Mouse (Mus musculus) stomach, embryonic 16.5 days (tissue): Measurements from ENCODE around the gene Zfp759. TPM values are rescaled to one million over a fixed set of nuclear protein-coding genes. Genes with fewer than 3 reads are reported as not detected.
"Not testable (repeated sequence)": the region's sequence is repeated elsewhere in the genome, so short reads cannot be mapped to it uniquely, and the experiment has no call there.

Experiments
- ATAC-seq: fragments of 200-750 bp; cut with Nextera tagmentation; 2 replicates; pipeline ENCODE4 v1.8.0; 2017; ENCODE audit warnings: moderate number of reproducible peaks, moderate TSS enrichment; ENCODE audit not compliant: insufficient read depth, low FRiP score
- H3K27ac ChIP-seq: fragments of 300-500 bp; sonication (generic); 2 replicates; pipeline ENCODE4 v1.5.1; 2014; ENCODE audit warnings: low read length
- H3K27me3 ChIP-seq: fragments of 300-500 bp; sonication (generic); 2 replicates; pipeline ENCODE4 v1.6.1; 2014; ENCODE audit warnings: low read length, control low read depth, mixed read lengths; ENCODE audit not compliant: control insufficient read depth, insufficient read depth
- H3K36me3 ChIP-seq: fragments of 300-500 bp; sonication (generic); 2 replicates; pipeline ENCODE4 v1.6.1; 2014; ENCODE audit warnings: low read length; ENCODE audit not compliant: control insufficient read depth, insufficient read depth
- H3K4me1 ChIP-seq: fragments of 300-500 bp; sonication (generic); 2 replicates; pipeline ENCODE4 v1.6.1; 2014; ENCODE audit warnings: low read length, control low read depth, mixed read lengths; ENCODE audit not compliant: control insufficient read depth, insufficient read depth
- H3K4me2 ChIP-seq: fragments of 300-500 bp; sonication (generic); 2 replicates; pipeline ENCODE4 v1.6.1; 2014; ENCODE audit warnings: low read depth, low read length, mixed read lengths
- H3K4me3 ChIP-seq: fragments of 300-500 bp; sonication (generic); replicated peaks from 2 replicates; pipeline ENCODE4 v1.5.1; 2014; ENCODE audit warnings: mild to moderate bottlenecking, low read length
- H3K9ac ChIP-seq: fragments of 300-500 bp; sonication (generic); 2 replicates; pipeline ENCODE4 v1.6.1; 2014; ENCODE audit warnings: low read length
- H3K9me3 ChIP-seq: fragments of 300-500 bp; sonication (generic); replicated peaks from 2 replicates; pipeline ENCODE4 v1.6.1; 2016; ENCODE audit warnings: low read length, control low read depth; ENCODE audit not compliant: control insufficient read depth
- WGBS: fragments of 180-500 bp; shearing (Covaris S2); extraction: QIAGEN DNeasy Blood & Tissue Kit; methylation state at CpG from one replicate; pipeline ENCODE4 v1.1.7; 2014; 5-methylcytosine and 5-hydroxymethylcytosine counted together
- polyA plus RNA-seq: library from polyadenylated mRNA; unstranded; fragments of >200 nt; fragmentation: Nextera tagmentation; extraction: Ambion mirVana; gene quantifications from 2 replicates; pipeline ENCODE4 v1.2.1, GENCODE M21; 2015

Gene Zfp759
- polyA plus RNA-seq, 1 experiment from 2014 or later = 2.1 TPM

- H3K27ac ChIP-seq = peak overlapping the region; percentile 40
- peaks cover 8% of the 10 kb centered on the region for H3K4me1 ChIP-seq
- H3K27me3 ChIP-seq = no peaks in the 10 kb centered on the region
- ATAC-seq = peak; percentile 51; the same call in 1 of the 2 replicates
- H3K9ac ChIP-seq = peak overlapping the region; percentile 17; the same call in 1 of the 2 replicates
- peaks cover 9% of the 10 kb centered on the region for H3K36me3 ChIP-seq
- H3K9me3 ChIP-seq = no peaks in the 10 kb centered on the region
- peak overlapping the region; percentile 55 for H3K4me2 ChIP-seq
- H3K4me3 ChIP-seq = peak overlapping the region; percentile 81
- 4% methylated on average over 9 of the region's 9 CpGs for WGBS
Measured at GRCm38 (mm10) chr13:67108821-67109206, 12.6 kb upstream of the Zfp759 start.

- no peak overlapping the region for H3K9ac ChIP-seq
- ATAC-seq = no peak
- H3K36me3 ChIP-seq = no peaks in the 10 kb centered on the region
- H3K4me1 ChIP-seq = peaks cover 8% of the 10 kb centered on the region
- WGBS = 79% methylated on average over 12 of the region's 12 CpGs
- H3K27me3 ChIP-seq = no peaks in the 10 kb centered on the region
- no peaks in the 10 kb centered on the region for H3K9me3 ChIP-seq
- no peak overlapping the region for H3K4me3 ChIP-seq
- no peak overlapping the region for H3K27ac ChIP-seq
- no peak overlapping the region for H3K4me2 ChIP-seq
Measured at GRCm38 (mm10) chr13:67112096-67112495, 9.4 kb upstream of the Zfp759 start.

GRCm38 (mm10) chr13:67113287-67113686 is 8.2 kb upstream of the Zfp759 start:
- Histone ChIP-seq H3K4me2 (no peak overlapping the region), H3K27ac (no peak overlapping the region), H3K9me3 (no peaks in the 10 kb centered on the region), H3K4me1 (peaks cover 4% of the 10 kb centered on the region; the same call in 1 of the 2 replicates), H3K27me3 (no peaks in the 10 kb centered on the region), H3K9ac (no peak overlapping the region), H3K36me3 (no peaks in the 10 kb centered on the region), H3K4me3 (no peak overlapping the region)
- 89% methylated on average over 2 of the region's 2 CpGs for WGBS
- ATAC-seq = no peak

GRCm38 (mm10) chr13:67116163-67116562 is 5.3 kb upstream of the Zfp759 start, which contains the start of gene Rslcan18:
Gene Rslcan18, minus strand, starts transcription at chr13:67116263.
- H3K27ac ChIP-seq, H3K9ac ChIP-seq, H3K4me1 ChIP-seq, H3K4me2 ChIP-seq, ATAC-seq, H3K9me3 ChIP-seq, H3K36me3 ChIP-seq, H3K4me3 ChIP-seq, H3K27me3 ChIP-seq: not testable (repeated sequence)
- WGBS = 91% methylated on average over 8 of the region's 8 CpGs

GRCm38 (mm10) chr13:67124460-67124859 is 3.0 kb downstream of the Zfp759 start:
- no peaks in the 10 kb centered on the region for H3K36me3 ChIP-seq
- H3K27ac ChIP-seq = no peak overlapping the region
- H3K9me3 ChIP-seq = no peaks in the 10 kb centered on the region
- no peak overlapping the region for H3K9ac ChIP-seq
- no peak for ATAC-seq
- no peak overlapping the region for H3K4me2 ChIP-seq
- H3K27me3 ChIP-seq = no peaks in the 10 kb centered on the region
- 0 out of 2 replicates have a peak, but pooled peaks cover 3% of the 10 kb centered on the region for H3K4me1 ChIP-seq
- 76% methylated on average over 1 of the region's 1 CpGs for WGBS
- no peak overlapping the region for H3K4me3 ChIP-seq

GRCm38 (mm10) chr13:67127507-67127906 is 6.0 kb downstream of the Zfp759 start:
- not testable (repeated sequence) for H3K9ac ChIP-seq, H3K36me3 ChIP-seq, H3K27ac ChIP-seq, H3K27me3 ChIP-seq, H3K4me1 ChIP-seq, H3K4me3 ChIP-seq, H3K9me3 ChIP-seq, ATAC-seq
- peak overlapping the region; percentile 80 for H3K4me2 ChIP-seq
- 73% methylated on average over 10 of the region's 10 CpGs for WGBS

GRCm38 (mm10) chr13:67128038-67128721 is 6.7 kb downstream of the Zfp759 start:
- ATAC-seq = peak; percentile 94
- no peaks in the 10 kb centered on the region for H3K36me3 ChIP-seq
- 0 out of 2 replicates have a peak, but pooled peaks cover 3% of the 10 kb centered on the region for H3K4me1 ChIP-seq
- H3K4me2 ChIP-seq = peak overlapping the region; percentile 80
- H3K27me3 ChIP-seq = no peaks in the 10 kb centered on the region
- under 1% methylated on average over 18 of the region's 18 CpGs for WGBS
- H3K27ac ChIP-seq = peak overlapping the region; percentile 48; the same call in 1 of the 2 replicates
- peak overlapping the region; percentile 78 for H3K9ac ChIP-seq
- H3K9me3 ChIP-seq = no peaks in the 10 kb centered on the region
- H3K4me3 ChIP-seq = peak overlapping the region; percentile 67

- not testable (repeated sequence) for ATAC-seq, H3K9ac ChIP-seq, H3K4me3 ChIP-seq, H3K4me2 ChIP-seq, H3K9me3 ChIP-seq, H3K4me1 ChIP-seq, H3K36me3 ChIP-seq, H3K27ac ChIP-seq, H3K27me3 ChIP-seq
- WGBS = 54% methylated on average over 4 of the region's 4 CpGs
Measured at GRCm38 (mm10) chr13:67166122-67166521, 44.7 kb downstream of the Zfp759 start.

- peak; percentile 97 for ATAC-seq
- not testable (repeated sequence) for H3K9me3 ChIP-seq, H3K36me3 ChIP-seq, H3K4me1 ChIP-seq, H3K27me3 ChIP-seq
- peak within 1 kb of the TSS; percentile 72 for H3K4me3 ChIP-seq
- under 1% methylated on average over 17 of the region's 17 CpGs for WGBS
- H3K9ac ChIP-seq = peak within 1 kb of the TSS; percentile 82
- peak within 1 kb of the TSS; percentile 67 for H3K4me2 ChIP-seq
- peak within 1 kb of the TSS; percentile 81 for H3K27ac ChIP-seq
Measured at GRCm38 (mm10) chr13:67172991-67173722, 51.7 kb downstream of the Zfp759 start, which contains the start of gene Rsl1. Gene Rsl1, plus strand, starts transcription at chr13:67173182.
